Mouse (Mus musculus) effector memory CD4-positive, alpha-beta T cell, adult 7 months (primary cell): ENCODE results near the gene Mettl8. TPM values are rescaled to one million over a fixed set of nuclear protein-coding genes. Genes with fewer than 3 reads are reported as not detected.

Experiments used
- polyA plus RNA-seq: library from polyadenylated mRNA; unstranded; fragments of 100-300 nt; shearing (Covaris generic); gene quantifications from one replicate; pipeline ENCODE4 v1.2.1, GENCODE M21; 2017

The Mettl8 gene
- 9.4 TPM for polyA plus RNA-seq

GRCm38 (mm10) chr2:71055300-71056114 is at the start of gene Mettl8, which contains the start of gene Dcaf17:
Mettl8 (minus strand) TSS chr2:71055583.
Dcaf17 (plus strand) TSS chr2:71055328.

Other genes starting within 250 kb of the Mettl8 start
- gene Tlk1, start 229.9 kb downstream of the Mettl8 start, polyA plus RNA-seq, result 61.7 TPM
- gene Dcaf17, start 255 bp downstream of the Mettl8 start, polyA plus RNA-seq, result 20.7 TPM
- not detected for gene Cybrd1, start 62.3 kb upstream of the Mettl8 start, polyA plus RNA-seq
- gene Dync1i2, start 156.1 kb upstream of the Mettl8 start, polyA plus RNA-seq, result 28.3 TPM